Mouse (Mus musculus) cerebellum, adult 2 months (tissue): Measurements from ENCODE around the gene Cacna1d. TPM values are rescaled to one million over a fixed set of nuclear protein-coding genes. Genes with fewer than 3 reads are reported as not detected.

Experiments
- DNase-seq, 2 experiments: peaks; one replicate each; pipeline ENCODE4 v3.0.0; 2021
- H3K27ac ChIP-seq: fragments of 200-500 bp; 2 replicates; pipeline ENCODE4 v1.5.1; 2012; ENCODE audit warnings: low read length, control low read depth, inconsistent platforms; ENCODE audit not compliant: insufficient read depth
- H3K27me3 ChIP-seq: fragments of 200-500 bp; 2 replicates; pipeline ENCODE4 v1.6.1; 2012; ENCODE audit warnings: inconsistent platforms, mild to moderate bottlenecking, low read length, moderate library complexity; ENCODE audit not compliant: control insufficient read depth, insufficient read depth
- H3K4me1 ChIP-seq: fragments of 200-500 bp; 2 replicates; pipeline ENCODE4 v1.6.1; 2011; ENCODE audit warnings: low read length; ENCODE audit not compliant: control insufficient read depth, insufficient read depth
- H3K4me3 ChIP-seq: fragments of 200-500 bp; replicated peaks from 2 replicates; pipeline ENCODE3; 2011; ENCODE audit warnings: mild to moderate bottlenecking, low read depth, low read length, control low read depth; ENCODE audit not compliant: insufficient read depth
- CTCF ChIP-seq: fragments of 200-500 bp; IDR thresholded peaks from 2 replicates; pipeline ENCODE4 v1.5.1; 2011; ENCODE audit warnings: low read depth, mild to moderate bottlenecking, control low read depth, low read length, moderate library complexity, borderline replicate concordance; ENCODE audit not compliant: insufficient read depth
- POLR2A ChIP-seq: fragments of 200-500 bp; IDR thresholded peaks from 2 replicates; pipeline ENCODE4 v1.6.1; 2011; ENCODE audit warnings: low read length, control low read depth, borderline replicate concordance; ENCODE audit not compliant: insufficient read depth
- WGBS: fragments of 180-500 bp; shearing (Covaris S2); methylation state at CpG from one replicate; pipeline ENCODE4 v1.1.7; 2018; 5-methylcytosine and 5-hydroxymethylcytosine counted together
- polyA plus RNA-seq: library from polyadenylated mRNA; depleted of rRNA; stranded (reverse); fragments of >200 nt; gene quantifications from 2 replicates; pipeline ENCODE4 v1.2.3, GENCODE M21; 2012

Gene Cacna1d
- polyA plus RNA-seq, 1 experiment, result 35.0 TPM

- H3K27me3 ChIP-seq, result no peaks in the 10 kb centered on the region
- no peak overlapping the region for H3K4me3 ChIP-seq
- no peak overlapping the region for H3K27ac ChIP-seq
- no peaks in the 10 kb centered on the region for H3K4me1 ChIP-seq
- 83% methylated on average over 7 of the region's 7 CpGs for WGBS
- no peak for DNase-seq
- TF ChIP-seq CTCF, result no peak
- no peak for TF ChIP-seq POLR2A
These were observed 447.8 kb downstream of the Cacna1d start for GRCm38 (mm10) chr14:30043356-30043940.

DNA sequence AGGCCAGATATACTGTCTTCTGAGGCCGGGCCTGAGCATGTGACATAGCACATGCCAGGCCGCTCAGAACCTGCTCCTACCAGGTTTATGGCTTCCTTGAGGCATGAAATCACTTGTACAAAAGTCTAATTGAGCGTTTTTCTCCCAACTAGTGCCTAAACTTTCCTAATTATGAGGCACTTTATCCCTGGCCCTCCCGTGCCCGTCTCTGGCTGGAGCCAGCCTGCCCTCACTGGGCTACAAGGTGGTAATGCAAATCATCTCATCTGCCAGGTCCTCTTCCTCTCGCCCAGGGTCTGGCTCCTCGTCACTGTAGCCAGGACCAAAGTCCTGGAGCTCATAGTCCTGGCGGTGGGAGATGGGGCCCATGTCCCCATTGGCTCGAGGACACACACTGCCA is 449.4 kb downstream of the Cacna1d start:
- Histone ChIP-seq H3K4me1 (no peaks in the 10 kb centered on the region; the same call in 1 of the 2 replicates), H3K4me3 (no peak overlapping the region), H3K27ac (no peak overlapping the region), H3K27me3 (no peaks in the 10 kb centered on the region)
- TF ChIP-seq CTCF (no peak), POLR2A (no peak)
- DNase-seq, result no peak
- WGBS, result 67% methylated on average over 9 of the region's 9 CpGs

DNA sequence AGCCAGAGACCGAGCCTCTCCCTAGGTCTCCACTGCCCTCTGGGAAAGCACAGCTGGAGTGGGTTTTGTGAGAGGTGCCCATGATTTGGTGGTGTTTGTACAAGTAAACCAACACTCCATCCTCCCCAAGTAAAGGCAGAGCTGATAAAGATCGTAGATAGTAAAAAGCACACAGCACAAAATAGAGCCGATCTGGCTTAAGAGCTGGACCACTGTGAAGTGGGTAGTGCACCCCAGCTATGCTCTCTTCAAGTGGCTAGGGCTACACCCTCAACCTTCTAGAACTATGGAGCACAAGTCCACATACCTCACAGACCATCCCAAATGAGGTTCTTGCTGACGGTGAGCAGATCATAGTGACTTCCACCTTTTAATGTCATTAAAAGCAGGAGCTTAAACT is 451.8 kb downstream of the Cacna1d start:
- H3K4me1 ChIP-seq, result peaks cover 8% of the 10 kb centered on the region
- no peaks in the 10 kb centered on the region for H3K27me3 ChIP-seq
- WGBS, result 89% methylated on average over 4 of the region's 4 CpGs
- TF ChIP-seq CTCF, result no peak
- no peak for TF ChIP-seq POLR2A
- H3K4me3 ChIP-seq, result no peak overlapping the region
- no peak for DNase-seq
- no peak overlapping the region for H3K27ac ChIP-seq

DNA sequence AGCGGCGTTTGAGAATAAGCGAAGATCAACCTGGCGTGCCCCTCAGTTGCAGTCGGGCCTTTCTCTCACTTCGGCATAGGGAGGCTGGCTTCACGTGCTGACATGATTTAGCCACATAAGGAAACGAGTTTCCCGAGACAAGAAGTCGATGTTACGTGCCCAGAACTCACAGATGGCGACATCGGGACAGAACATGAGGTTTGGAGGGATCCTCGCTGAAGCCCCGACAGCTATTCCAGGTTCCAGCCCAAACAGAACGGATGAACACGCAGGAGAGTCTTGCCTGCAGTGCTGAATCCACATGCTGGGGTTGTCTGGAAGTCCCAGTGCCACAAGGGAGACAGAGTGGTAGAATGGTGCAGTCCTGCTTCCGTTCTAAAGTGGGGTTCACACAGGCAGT is 452.8 kb downstream of the Cacna1d start:
- H3K27ac ChIP-seq, result no peak overlapping the region
- H3K4me3 ChIP-seq, result no peak overlapping the region
- peaks cover 8% of the 10 kb centered on the region for H3K4me1 ChIP-seq
- no peak for DNase-seq
- TF ChIP-seq POLR2A (no peak), CTCF (no peak)
- H3K27me3 ChIP-seq, result no peaks in the 10 kb centered on the region
- WGBS, result 29% methylated on average over 18 of the region's 18 CpGs

DNA sequence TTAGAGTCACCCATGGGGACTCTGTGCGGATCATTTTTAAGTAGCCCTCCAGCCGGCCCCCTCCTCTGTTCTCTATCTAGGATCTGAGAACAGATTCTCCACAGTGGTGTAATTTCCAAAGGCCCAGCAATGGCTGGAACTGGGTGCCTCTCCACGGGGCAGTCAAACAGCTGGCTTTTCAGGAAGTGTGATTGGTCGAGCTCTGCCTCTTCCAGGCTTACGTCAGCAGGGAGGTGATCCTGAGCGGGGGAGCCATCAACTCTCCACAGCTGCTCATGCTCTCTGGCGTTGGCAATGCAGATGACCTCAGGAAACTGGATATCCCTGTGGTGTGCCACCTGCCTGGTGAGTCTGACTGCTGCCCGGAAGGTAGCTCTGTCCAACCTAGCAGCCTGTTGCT is 457.9 kb downstream of the Cacna1d start:
- Histone ChIP-seq H3K27me3 (no peaks in the 10 kb centered on the region), H3K4me3 (no peak overlapping the region), H3K27ac (no peak overlapping the region), H3K4me1 (peaks cover 8% of the 10 kb centered on the region)
- DNase-seq, result no peak
- 65% methylated on average over 8 of the region's 8 CpGs for WGBS
- TF ChIP-seq POLR2A, result no peak
- no peak for TF ChIP-seq CTCF

DNA sequence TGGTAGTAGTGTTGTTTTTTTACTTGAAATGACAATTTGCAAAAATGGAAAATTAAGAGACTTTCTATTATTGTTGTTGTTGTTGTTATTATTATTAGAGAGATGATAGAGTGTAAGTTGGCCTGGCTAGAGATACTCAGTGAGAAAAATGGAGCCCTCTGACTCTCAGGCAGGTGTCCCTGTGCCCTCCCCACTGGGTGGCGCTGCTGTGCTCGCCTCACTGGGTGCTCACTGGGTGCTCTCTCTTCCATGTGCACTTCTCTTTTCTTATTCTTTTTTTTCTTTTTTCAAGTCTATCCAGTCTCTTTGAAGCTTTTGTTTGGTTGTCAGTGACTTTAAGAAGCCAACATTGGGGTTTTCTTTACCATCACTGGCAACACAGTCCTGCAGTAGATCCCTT is 463.9 kb downstream of the Cacna1d start:
- Histone ChIP-seq H3K27me3 (no peaks in the 10 kb centered on the region), H3K4me3 (no peak overlapping the region), H3K27ac (no peak overlapping the region), H3K4me1 (no peaks in the 10 kb centered on the region)
- no peak for TF ChIP-seq POLR2A
- TF ChIP-seq CTCF, result peak; percentile 50; the same call in 1 of the 2 replicates
- WGBS, result 42% methylated on average over 2 of the region's 2 CpGs
- no peak for DNase-seq

- WGBS, result 76% methylated on average over 7 of the region's 7 CpGs
- DNase-seq, result no peak
- Histone ChIP-seq H3K4me3 (no peak overlapping the region), H3K27me3 (no peaks in the 10 kb centered on the region), H3K4me1 (no peaks in the 10 kb centered on the region), H3K27ac (no peak overlapping the region)
- TF ChIP-seq POLR2A (no peak), CTCF (no peak)
These were observed 466.9 kb downstream of the Cacna1d start for GRCm38 (mm10) chr14:30024387-30024786.

GRCm38 (mm10) chr14:30022471-30022870 is 468.8 kb downstream of the Cacna1d start:
- TF ChIP-seq CTCF, result no peak
- no peak for DNase-seq
- WGBS, result 97% methylated on average over 6 of the region's 6 CpGs
- Histone ChIP-seq H3K4me1 (0 out of 2 replicates have a peak, but pooled peaks cover 6% of the 10 kb centered on the region), H3K4me3 (no peak overlapping the region), H3K27ac (no peak overlapping the region), H3K27me3 (no peaks in the 10 kb centered on the region)
